Mouse (Mus musculus): Measurements from ENCODE around the gene Slamf1.
A peak's percentile ranks its signal among the peaks of the same experiment; 100 is the strongest.
"Not testable (repeated sequence)": the region's sequence is repeated elsewhere in the genome, so short reads cannot be mapped to it uniquely, and the experiment has no call there.

Gene Slamf1

GRCm38 (mm10) chr1:171811048-171811447 is 44.1 kb downstream of the Slamf1 start:
- not testable (repeated sequence) for DNase-seq (ENCODE audit: low spot score)

- peak; percentile 87 for DNase-seq (ENCODE audit: low spot score)
Observed at GRCm38 (mm10) chr1:171815545-171816439, 48.9 kb downstream of the Slamf1 start.

- no peak for DNase-seq (ENCODE audit: low spot score)
Observed at GRCm38 (mm10) chr1:171816991-171817390, 50.1 kb downstream of the Slamf1 start.

GRCm38 (mm10) chr1:171821331-171821730 is 54.4 kb downstream of the Slamf1 start:
- DNase-seq (ENCODE audit: low spot score): no peak

- DNase-seq (ENCODE audit: low spot score): peak; percentile 29
Observed at GRCm38 (mm10) chr1:171825462-171825861, 58.5 kb downstream of the Slamf1 start.

GRCm38 (mm10) chr1:171826164-171826563 is 59.2 kb downstream of the Slamf1 start:
- peak; percentile 63 for DNase-seq (ENCODE audit: low spot score)

GRCm38 (mm10) chr1:171827674-171828073 is 60.7 kb downstream of the Slamf1 start:
- peak; percentile 25 for DNase-seq (ENCODE audit: low spot score)

- DNase-seq (ENCODE audit: low spot score): no peak
Observed at GRCm38 (mm10) chr1:171839488-171839887, 72.6 kb downstream of the Slamf1 start, which contains the start of gene Cd84. Cd84 (plus strand) TSS chr1:171839697.

- no peak for DNase-seq (ENCODE audit: low spot score)
Observed at GRCm38 (mm10) chr1:171840450-171841023, 73.6 kb downstream of the Slamf1 start.

GRCm38 (mm10) chr1:171845035-171845754 is 78.3 kb downstream of the Slamf1 start:
- DNase-seq (ENCODE audit: low spot score): no peak

GRCm38 (mm10) chr1:171848201-171848600 is 81.3 kb downstream of the Slamf1 start:
- no peak for DNase-seq (ENCODE audit: low spot score)

GRCm38 (mm10) chr1:171848757-171849156 is 81.8 kb downstream of the Slamf1 start:
- no peak for DNase-seq (ENCODE audit: low spot score)

GRCm38 (mm10) chr1:171849454-171849853 is 82.5 kb downstream of the Slamf1 start:
- DNase-seq (ENCODE audit: low spot score): no peak
